Mouse (Mus musculus) urinary bladder, postnatal 25 days (tissue): ENCODE measurements around the gene Rfx4.

Source experiments
- DNase-seq: peaks from one replicate; pipeline ENCODE4 v3.0.0; 2022; ENCODE audit warnings: low spot score

Rfx4 gene

DNA sequence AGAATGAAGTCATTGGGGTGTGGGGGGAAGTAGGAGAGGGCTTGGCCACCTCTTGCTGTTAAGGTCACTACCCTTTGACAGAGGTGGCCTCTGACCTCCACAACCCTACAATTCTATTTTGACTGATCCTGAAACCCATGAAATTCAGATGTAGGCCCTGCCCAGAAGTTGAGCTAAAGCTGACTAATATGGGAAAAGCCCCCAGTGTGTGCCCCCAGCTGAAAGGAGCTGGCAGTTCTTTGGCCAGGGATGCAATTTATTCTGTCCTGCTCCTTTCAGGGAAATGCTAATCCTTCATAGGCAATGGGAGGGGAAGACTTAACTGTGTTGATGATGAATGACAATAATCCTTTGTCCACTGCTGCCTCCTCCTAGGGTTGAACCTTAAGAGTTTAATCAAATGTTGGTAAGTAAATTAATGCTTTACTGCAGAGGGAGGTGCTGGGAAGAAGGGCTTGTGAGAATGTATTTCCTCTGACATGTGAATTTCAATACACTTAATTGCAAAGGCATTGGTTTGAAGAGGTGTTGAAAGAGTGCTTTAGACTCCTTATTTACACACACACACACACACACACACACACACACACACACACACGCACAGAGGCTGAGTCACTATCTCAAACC lies 155.0 kb downstream of the Rfx4 start:
- DNase-seq, result no peak

DNA sequence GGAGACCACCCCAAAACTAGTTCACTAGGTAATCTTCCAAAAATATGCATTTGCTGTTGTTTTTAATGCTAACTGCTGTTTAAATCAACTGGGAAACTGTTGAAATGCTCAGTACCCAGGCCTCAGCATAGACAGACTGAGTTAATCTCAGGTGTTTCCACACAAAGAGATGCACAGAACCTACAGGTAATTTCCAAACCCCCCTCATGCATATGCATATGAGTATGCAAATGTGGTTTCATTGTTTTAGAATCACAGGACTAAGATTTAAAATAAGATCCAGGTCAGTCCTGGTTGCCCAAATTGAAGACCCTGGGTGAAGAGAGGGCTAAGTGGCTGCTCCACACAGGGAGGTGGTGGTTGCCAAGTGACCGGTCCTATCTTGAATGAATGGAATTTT lies 157.3 kb downstream of the Rfx4 start:
- no peak for DNase-seq

DNA sequence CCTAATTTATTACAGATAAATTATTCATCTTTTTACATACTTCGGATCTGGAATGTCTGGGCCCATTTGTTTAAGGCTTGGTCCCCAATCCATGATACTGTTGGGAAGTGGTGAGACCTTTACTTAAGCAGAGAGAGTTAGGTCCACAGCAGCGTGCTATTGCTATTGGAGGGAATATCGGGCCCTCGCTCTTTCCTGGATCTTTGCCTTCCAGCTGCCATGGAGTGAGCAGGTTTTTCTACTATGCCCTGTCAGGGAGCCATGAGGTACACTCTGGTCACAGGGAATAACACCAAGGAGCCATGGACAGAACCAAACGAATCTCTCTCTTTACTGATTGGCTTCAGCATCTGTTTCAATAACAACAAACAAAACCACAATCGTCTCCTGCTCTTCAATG lies 159.6 kb downstream of the Rfx4 start:
- no peak for DNase-seq

DNA sequence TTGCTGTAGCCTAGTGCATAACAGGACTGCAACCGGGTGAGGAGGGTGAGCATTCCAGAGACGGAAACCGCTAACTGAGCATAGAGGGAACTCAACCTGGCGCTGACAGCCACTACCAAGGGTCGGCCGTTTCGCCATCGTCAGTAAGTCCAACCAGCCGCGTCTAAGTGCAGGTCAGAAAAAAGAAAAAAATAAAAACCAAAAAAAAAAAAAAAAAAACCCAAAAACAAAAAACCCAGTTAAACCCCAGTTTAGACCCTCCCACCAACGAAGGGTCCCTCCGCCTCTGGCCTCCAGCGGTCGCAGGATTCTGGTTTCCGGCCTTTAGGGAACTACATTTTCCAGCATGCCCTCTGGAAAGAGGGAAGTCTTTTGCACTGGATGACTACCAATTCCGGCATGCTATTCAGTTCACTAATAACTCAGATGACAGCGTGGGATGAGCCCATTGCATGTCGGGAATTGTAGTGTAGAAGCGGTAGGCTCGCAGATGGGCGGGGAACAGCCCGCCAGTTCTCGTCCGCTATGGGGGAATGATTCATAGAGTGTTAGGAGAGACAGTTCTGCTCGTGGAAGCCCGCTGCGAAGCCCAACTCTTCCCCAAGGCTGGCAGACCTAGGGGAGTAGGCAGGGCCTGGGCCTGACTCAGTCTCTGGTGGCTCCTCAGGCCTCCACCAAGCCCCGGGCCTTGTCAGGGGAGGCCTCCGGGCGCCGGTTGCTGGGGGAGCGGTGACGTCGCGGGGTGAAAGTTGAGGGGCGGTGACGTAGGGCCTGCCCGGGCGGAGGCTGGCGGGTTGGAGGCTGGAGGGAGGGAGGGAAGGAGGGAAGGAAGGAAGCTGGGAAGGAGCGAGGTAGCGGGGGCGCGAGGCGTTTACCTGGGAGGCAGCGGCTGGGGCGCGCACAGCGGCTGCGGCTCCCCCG lies 161.2 kb downstream of the Rfx4 start, which contains the start of gene Ric8b:
Ric8b (plus strand) TSS at position 807 of the 921 bp plus-strand sequence.
- DNase-seq, result peak; percentile 96

DNA sequence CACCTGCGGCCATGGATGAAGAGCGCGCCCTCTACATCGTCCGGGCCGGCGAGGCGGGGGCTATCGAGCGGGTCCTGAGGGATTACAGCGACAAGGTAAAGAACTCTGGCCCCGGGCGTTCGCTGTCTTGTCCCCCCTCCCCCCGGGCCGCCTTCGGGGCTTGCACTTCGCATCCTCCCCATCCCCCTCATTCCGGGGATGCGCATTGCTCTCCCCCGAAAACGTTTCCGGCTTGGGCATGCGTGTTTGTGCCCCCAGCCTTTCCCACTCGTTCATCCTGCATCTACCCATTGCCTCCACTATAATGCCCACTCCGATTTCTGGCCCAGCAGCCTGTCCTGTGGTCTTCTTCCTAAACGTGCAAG lies 161.9 kb downstream of the Rfx4 start:
- no peak for DNase-seq

DNA sequence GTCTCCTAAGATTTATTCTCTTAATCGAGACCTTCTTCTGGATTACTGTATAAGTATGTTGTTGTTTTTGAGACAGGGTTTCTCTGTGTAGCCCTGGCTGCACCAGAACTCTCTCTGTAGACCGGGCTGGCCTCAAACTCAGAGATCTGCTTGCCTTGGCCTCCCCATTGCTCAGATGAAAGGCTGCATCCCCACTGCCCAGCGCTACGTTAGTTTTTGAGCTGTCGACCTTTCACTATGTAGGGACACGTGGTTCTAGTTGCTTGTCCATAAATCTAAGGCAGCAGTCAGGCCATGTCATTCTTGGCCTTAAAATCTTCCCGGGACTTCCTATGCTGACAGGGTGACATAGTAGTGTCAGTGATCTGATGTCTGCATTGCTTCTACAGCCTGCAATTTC lies 170.5 kb downstream of the Rfx4 start:
- DNase-seq, result no peak

DNA sequence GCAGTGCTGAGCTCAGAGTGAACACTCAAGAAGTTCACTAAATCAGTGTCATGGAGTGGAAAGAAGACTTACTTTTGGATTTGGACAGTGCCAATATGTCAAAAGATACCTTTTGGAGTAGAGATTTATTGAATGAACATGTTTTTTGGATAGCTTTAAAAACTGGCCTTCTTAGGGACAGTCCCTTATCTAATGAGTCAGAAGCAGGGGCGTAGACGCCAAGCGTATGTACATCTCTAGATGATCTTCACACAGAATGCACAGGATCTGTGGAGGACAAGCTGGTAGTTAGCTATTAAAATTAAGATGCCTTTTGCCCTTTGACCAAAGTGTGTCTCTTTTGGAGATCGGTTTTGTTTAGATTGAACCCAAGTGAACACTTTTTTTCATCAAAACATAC lies 171.0 kb downstream of the Rfx4 start:
- no peak for DNase-seq

DNA sequence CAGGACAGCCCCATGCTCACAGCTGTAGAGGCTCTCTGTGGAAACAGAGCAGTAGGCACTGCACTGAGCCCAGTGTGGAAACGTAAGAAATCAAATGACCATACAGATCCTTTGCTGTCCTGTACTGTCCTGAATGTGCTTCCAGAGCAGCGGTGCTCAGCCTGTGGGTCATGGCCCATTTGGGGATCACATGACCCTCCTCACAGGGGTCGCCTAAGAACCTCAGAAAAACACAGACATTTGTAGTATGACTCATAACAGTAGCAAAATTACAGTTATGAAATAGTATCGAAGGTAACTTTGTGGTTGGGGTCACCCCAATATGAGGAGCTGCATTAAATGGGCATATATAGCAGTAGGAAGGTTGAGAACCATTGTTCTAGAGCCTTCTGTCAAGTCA lies 172.6 kb downstream of the Rfx4 start:
- DNase-seq, result no peak

DNA sequence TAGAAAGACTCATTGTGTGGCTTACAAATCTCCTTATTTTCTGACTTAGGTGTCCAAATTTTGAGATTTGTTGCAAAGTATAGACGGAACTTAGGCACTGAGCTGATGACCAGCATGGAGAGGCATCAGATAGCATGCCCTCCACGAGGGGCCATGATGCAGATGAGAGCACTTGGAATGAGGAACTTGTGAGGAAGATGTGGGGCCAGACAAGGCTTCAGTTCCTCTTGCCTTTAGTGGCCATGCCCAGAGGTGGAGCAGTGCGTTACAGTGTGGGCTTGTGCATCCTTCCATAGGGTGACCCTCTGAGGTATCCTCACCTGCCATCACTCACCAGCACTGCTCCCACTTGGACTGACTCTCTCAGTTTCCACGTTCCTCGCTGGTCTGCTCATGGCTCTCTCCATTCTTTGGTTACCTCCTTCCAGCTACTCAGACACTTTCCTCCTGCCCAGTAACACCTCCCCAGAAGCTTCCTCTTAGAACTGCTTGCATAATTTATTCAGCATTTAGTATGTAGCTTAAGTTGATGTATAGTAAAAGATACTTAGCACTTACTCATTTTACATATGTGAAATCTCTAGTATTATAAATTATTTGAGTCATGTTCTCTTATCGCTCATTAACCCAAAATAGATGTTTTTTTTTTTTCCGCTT lies 179.8 kb downstream of the Rfx4 start:
- no peak for DNase-seq

DNA sequence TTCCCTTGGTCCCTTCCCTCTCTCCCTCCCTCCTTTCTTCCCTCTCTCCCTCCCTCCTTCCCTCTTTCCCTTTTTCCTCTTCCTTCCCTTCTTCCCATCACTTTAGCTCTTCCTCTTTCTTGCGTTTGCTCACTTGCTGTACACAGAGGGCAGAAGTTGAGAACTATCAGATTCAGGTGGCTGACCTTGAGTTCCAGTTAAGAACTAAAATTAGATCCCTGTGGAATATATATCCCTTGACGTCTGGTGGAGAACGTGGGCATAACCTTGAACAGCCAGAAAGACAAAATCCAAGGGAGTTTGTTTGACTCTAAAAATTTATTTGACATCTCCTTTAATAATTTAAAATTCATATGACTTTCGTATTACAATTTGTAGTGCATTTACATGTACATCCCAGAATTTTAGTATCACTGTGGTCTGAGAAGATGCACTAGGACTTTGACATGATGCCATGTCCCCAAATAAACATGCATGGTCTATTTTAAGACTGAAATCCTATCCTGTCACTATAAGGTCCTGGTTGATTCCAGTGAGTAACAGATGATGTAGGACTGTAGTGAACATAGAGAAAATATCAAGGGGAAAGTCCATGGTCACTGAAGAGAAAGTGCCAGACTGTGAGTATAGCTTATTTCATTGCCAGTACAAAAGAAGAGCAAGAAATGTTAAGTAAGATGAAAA lies 181.1 kb downstream of the Rfx4 start:
- no peak for DNase-seq

DNA sequence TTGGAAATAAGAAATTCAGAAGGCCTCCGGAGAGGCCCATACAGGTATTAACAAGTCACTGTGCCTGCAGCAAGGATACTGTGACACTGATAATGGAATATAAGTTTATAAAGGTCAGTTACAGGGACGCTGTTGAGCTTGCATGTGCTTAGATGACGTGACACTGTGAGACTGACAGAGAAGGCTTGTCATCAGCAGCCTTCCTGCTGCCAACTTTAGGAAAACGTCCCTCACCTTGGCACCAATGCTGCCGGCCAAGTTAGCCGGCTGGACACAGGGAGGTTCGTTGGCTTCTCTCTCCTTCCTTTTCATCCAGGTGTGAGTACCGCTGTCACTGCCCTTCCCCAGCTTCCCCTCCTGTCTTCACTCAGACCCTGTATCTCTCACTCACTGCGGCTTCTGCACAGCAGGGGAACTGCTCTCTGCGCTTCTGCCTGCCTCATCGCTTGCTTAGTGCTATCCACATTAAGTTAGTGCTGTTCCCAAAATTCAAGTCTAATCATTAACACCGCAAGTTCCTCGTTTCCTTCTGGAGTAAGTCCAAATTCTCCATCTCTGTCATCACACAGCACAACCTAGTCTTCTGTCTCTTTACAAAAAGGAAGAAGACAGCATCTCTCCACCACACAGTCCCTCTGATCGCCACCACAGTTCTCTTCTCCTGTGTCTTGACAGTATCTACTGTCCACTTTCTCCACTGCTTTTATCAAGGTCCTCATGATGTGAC lies 182.4 kb downstream of the Rfx4 start:
- no peak for DNase-seq

DNA sequence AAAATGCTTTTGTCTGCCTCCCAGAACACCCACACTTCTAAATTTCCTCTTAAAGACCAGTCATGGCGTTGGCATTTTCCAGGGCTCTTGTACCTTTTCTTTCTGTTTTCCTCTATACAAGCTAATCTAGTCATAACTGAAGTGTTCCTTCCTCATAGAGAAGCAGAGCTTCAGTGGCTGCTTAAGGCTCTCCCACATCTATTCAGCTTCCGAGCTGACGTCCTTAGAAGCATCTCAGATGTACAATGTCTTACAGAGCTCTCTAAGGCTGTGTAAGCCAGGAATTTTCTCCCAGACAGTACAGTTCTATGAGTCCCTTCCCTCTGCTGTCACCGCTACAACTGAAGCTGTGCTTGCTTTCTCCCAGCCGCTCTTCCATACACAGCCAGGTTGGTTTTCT lies 183.0 kb downstream of the Rfx4 start:
- DNase-seq, result no peak

DNA sequence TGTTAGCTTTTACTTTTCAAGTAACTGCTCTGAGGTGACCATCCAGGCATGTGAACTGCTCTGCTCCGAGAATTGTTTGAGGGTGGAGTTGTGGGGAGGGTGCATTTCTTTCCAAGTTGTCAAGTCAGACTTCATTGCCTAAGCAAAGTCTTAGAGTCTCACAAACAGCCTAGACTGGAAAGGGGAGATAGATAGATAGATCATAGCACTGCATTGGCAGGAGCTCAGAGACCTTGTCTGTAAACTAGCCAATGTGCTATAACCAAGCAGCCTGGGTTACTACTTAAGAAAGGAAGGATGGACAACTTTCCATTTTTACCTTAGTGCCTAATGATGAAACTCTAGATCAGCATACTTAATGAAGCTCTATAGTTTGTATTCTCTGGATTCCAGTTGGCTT lies 184.5 kb downstream of the Rfx4 start:
- DNase-seq, result no peak

DNA sequence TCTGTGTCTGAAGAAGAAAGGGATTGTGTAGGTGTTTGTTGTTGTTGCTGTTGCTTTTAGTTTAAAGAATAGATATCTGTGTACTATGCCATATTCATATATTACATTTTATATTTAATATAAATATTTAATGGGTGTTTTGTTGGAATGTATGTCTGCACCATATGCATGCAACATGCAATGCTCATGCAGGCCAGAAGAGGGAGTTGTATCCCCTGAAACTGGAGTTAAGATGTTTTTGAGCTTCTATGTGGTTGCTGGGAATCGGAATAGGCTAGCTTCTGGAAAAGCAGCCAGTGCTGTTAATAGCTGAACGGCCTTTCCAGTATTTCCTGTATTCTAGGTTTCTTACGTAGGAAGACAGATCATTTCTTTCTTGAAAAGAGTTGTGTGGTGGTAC lies 189.8 kb downstream of the Rfx4 start:
- DNase-seq, result no peak

DNA sequence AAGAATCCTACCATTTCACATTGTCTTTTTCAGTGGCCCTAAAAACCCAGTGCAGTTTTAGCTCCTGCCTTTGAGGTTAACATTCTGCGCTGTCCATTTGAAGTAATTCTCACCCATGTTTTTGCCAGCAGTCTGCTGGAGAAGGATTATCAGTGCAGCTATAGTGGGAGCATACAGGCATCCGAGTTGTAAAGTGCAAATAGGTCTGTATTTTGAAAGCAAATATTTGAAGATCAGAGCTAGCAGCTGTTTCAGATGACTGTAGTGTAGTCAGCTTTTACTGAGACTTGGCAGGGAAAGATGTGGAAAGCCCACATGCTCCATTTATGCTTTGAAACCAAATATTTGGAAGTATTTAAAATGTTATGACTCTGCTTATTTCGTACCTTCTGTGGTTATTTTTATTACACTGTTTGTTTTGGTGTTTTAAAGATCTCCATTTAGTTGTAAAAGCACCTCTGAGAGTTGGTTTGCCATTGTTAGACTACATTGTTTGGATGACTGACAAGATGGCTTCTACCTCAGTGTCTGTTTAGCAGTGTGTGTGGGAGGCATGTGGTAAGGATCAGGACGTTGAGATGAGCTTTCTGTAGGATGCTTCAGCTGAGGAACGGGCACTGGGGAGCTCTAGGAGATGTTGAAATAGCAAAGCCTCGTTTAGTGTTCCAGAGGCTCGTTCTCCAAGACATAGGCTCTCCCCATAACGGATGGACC lies 193.3 kb downstream of the Rfx4 start:
- DNase-seq, result no peak

DNA sequence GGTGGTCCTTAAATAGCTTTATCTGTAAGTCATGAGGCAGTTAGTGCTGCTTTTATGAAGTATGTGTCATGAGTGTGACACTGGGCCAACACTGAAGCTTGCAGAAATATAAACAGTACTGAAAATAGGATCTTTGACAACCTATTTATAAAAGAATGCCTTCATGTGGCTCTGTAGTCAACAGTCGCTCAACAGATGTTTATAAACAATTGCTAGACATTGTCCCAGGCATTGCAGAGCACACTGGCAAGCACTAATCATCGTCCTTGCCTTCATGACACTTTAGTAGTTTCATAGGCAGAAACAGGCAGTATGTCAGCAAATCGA lies 193.8 kb downstream of the Rfx4 start:
- no peak for DNase-seq

DNA sequence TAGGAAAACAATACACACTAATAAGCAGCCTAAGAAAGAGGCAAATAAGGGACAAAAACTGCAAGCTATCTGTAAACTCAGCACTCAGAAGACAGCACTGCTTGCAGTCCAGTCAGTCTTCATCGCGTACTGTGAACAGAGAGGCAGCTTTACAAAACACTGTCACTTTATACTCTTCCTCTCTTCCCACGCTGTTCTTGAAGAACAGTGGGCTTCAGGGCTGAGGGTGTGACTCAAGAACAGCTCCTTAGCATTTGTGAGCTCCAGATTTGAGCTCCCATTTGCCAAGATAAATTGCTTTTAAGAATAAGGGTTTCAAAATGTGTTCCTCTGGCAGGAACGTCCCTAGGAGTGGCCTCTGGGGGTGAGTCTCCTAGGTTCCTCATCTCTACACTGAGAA lies 194.5 kb downstream of the Rfx4 start:
- DNase-seq, result no peak

DNA sequence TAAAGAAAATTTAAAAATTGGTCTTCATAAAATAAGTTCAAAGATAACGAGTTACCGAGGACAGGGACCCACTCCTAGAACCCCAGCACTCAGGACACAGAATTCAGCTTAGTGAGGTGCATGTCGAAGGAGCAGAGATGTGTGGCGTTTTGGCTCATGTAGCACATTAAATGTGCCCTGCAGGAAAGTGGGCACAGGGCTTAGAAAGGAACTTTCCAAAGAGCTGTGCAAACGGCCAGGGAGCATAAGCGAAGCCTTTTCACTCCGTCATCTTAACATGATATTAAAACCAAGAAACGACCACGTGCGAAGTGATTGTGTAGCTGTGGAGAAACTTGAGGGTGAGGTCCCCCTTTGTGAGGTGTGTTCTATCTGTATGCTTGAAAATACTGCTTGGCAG lies 198.4 kb downstream of the Rfx4 start:
- no peak for DNase-seq
